Mouse (Mus musculus): ENCODE measurements around the gene Gnb2. TPM values are rescaled to one million over a fixed set of nuclear protein-coding genes. Genes with fewer than 3 reads are reported as not detected.

The Gnb2 gene
- polyA plus RNA-seq, 1 experiment from 2014 or later = 358 TPM

- H3K36me3 ChIP-seq (ENCODE audit: insufficient read depth, low read length) = peaks cover 33% of the 10 kb centered on the region
- H3K4me2 ChIP-seq (replicated peaks; ENCODE audit: low read depth, low read length) = peak overlapping the region; percentile 93
- H3K27me3 ChIP-seq (ENCODE audit: insufficient read depth, low read length) = no peaks in the 10 kb centered on the region
- peaks cover 15% of the 10 kb centered on the region for H3K4me1 ChIP-seq (ENCODE audit: insufficient read depth, low read length)
- H3K9ac ChIP-seq (replicated peaks; ENCODE audit: low read length) = peak overlapping the region; percentile 89
- H3K4me3 ChIP-seq (ENCODE audit: low read length) = peak overlapping the region; percentile 68
- WGBS = under 1% methylated on average over 51 of the region's 51 CpGs
- ATAC-seq (ENCODE audit: low FRiP score, low TSS enrichment) = peak; percentile 8; the same call in 1 of the 2 replicates
- H3K9me3 ChIP-seq (ENCODE audit: low read length) = no peaks in the 10 kb centered on the region
- peak overlapping the region; percentile 94 for H3K27ac ChIP-seq (ENCODE audit: low read length)
Observed at GRCm38 (mm10) chr5:137531414-137532130, 1.7 kb downstream of the Gnb2 start.

GRCm38 (mm10) chr5:137530588-137531413 is 2.5 kb downstream of the Gnb2 start:
- Histone ChIP-seq H3K36me3 (ENCODE audit: insufficient read depth, low read length) (peaks cover 39% of the 10 kb centered on the region), H3K4me2 (replicated peaks; ENCODE audit: low read depth, low read length) (peak overlapping the region; percentile 93), H3K27ac (ENCODE audit: low read length) (peak overlapping the region; percentile 94), H3K9ac (replicated peaks; ENCODE audit: low read length) (peak overlapping the region; percentile 89), H3K4me1 (ENCODE audit: insufficient read depth, low read length) (peaks cover 15% of the 10 kb centered on the region), H3K9me3 (ENCODE audit: low read length) (no peaks in the 10 kb centered on the region), H3K27me3 (ENCODE audit: insufficient read depth, low read length) (no peaks in the 10 kb centered on the region), H3K4me3 (ENCODE audit: low read length) (peak overlapping the region; percentile 68)
- ATAC-seq (ENCODE audit: low FRiP score, low TSS enrichment) = peak; percentile 55
- under 1% methylated on average over 37 of the region's 46 CpGs for WGBS

GRCm38 (mm10) chr5:137530075-137530474 is 3.2 kb downstream of the Gnb2 start:
- Histone ChIP-seq H3K27me3 (ENCODE audit: insufficient read depth, low read length) (no peaks in the 10 kb centered on the region), H3K9me3 (ENCODE audit: low read length) (no peaks in the 10 kb centered on the region), H3K4me3 (ENCODE audit: low read length) (peak overlapping the region; percentile 68), H3K36me3 (ENCODE audit: insufficient read depth, low read length) (peaks cover 46% of the 10 kb centered on the region), H3K9ac (replicated peaks; ENCODE audit: low read length) (peak overlapping the region; percentile 89), H3K4me2 (replicated peaks; ENCODE audit: low read depth, low read length) (peak overlapping the region; percentile 93), H3K27ac (ENCODE audit: low read length) (peak overlapping the region; percentile 94; the same call in 1 of the 2 replicates), H3K4me1 (ENCODE audit: insufficient read depth, low read length) (peaks cover 15% of the 10 kb centered on the region)
- WGBS = 64% methylated on average over 8 of the region's 8 CpGs
- no peak for ATAC-seq (ENCODE audit: low FRiP score, low TSS enrichment)

GRCm38 (mm10) chr5:137529221-137529995 is 3.9 kb downstream of the Gnb2 start:
- ATAC-seq (ENCODE audit: low FRiP score, low TSS enrichment) = no peak
- H3K27ac ChIP-seq (ENCODE audit: low read length) = no peak overlapping the region
- H3K27me3 ChIP-seq (ENCODE audit: insufficient read depth, low read length) = no peaks in the 10 kb centered on the region
- H3K4me1 ChIP-seq (ENCODE audit: insufficient read depth, low read length) = peaks cover 15% of the 10 kb centered on the region
- no peak overlapping the region for H3K4me3 ChIP-seq (ENCODE audit: low read length)
- H3K4me2 ChIP-seq (replicated peaks; ENCODE audit: low read depth, low read length) = no peak overlapping the region
- H3K9me3 ChIP-seq (ENCODE audit: low read length) = no peaks in the 10 kb centered on the region
- H3K36me3 ChIP-seq (ENCODE audit: insufficient read depth, low read length) = peaks cover 53% of the 10 kb centered on the region
- 67% methylated on average over 15 of the region's 15 CpGs for WGBS
- H3K9ac ChIP-seq (replicated peaks; ENCODE audit: low read length) = no peak overlapping the region

- 78% methylated on average over 22 of the region's 22 CpGs for WGBS
- no peaks in the 10 kb centered on the region for H3K27me3 ChIP-seq (ENCODE audit: insufficient read depth, low read length)
- no peak overlapping the region for H3K27ac ChIP-seq (ENCODE audit: low read length)
- peaks cover 12% of the 10 kb centered on the region for H3K4me1 ChIP-seq (ENCODE audit: insufficient read depth, low read length)
- H3K36me3 ChIP-seq (ENCODE audit: insufficient read depth, low read length) = peaks cover 62% of the 10 kb centered on the region
- H3K9me3 ChIP-seq (ENCODE audit: low read length) = no peaks in the 10 kb centered on the region
- no peak overlapping the region for H3K9ac ChIP-seq (replicated peaks; ENCODE audit: low read length)
- H3K4me2 ChIP-seq (replicated peaks; ENCODE audit: low read depth, low read length) = no peak overlapping the region
- no peak overlapping the region for H3K4me3 ChIP-seq (ENCODE audit: low read length)
- ATAC-seq (ENCODE audit: low FRiP score, low TSS enrichment) = no peak
Observed at GRCm38 (mm10) chr5:137528247-137528968, 4.9 kb downstream of the Gnb2 start.

GRCm38 (mm10) chr5:137527413-137527812 is 5.9 kb downstream of the Gnb2 start:
- no peak overlapping the region for H3K27ac ChIP-seq (ENCODE audit: low read length)
- no peak overlapping the region for H3K9ac ChIP-seq (replicated peaks; ENCODE audit: low read length)
- no peaks in the 10 kb centered on the region for H3K27me3 ChIP-seq (ENCODE audit: insufficient read depth, low read length)
- no peak overlapping the region for H3K4me3 ChIP-seq (ENCODE audit: low read length)
- H3K9me3 ChIP-seq (ENCODE audit: low read length) = no peaks in the 10 kb centered on the region
- no peak overlapping the region for H3K4me2 ChIP-seq (replicated peaks; ENCODE audit: low read depth, low read length)
- H3K36me3 ChIP-seq (ENCODE audit: insufficient read depth, low read length) = peaks cover 72% of the 10 kb centered on the region
- 56% methylated on average over 1 of the region's 1 CpGs for WGBS
- ATAC-seq (ENCODE audit: low FRiP score, low TSS enrichment) = no peak
- H3K4me1 ChIP-seq (ENCODE audit: insufficient read depth, low read length) = peaks cover 12% of the 10 kb centered on the region

GRCm38 (mm10) chr5:137526192-137526936 is 6.9 kb downstream of the Gnb2 start:
- no peak overlapping the region for H3K9ac ChIP-seq (replicated peaks; ENCODE audit: low read length)
- no peak overlapping the region for H3K4me3 ChIP-seq (ENCODE audit: low read length)
- no peaks in the 10 kb centered on the region for H3K9me3 ChIP-seq (ENCODE audit: low read length)
- no peak for ATAC-seq (ENCODE audit: low FRiP score, low TSS enrichment)
- H3K27ac ChIP-seq (ENCODE audit: low read length) = 0 out of 2 replicates have a peak overlapping the region, but pooled peaks have one; percentile 4
- H3K27me3 ChIP-seq (ENCODE audit: insufficient read depth, low read length) = no peaks in the 10 kb centered on the region
- peaks cover 12% of the 10 kb centered on the region for H3K4me1 ChIP-seq (ENCODE audit: insufficient read depth, low read length)
- no peak overlapping the region for H3K4me2 ChIP-seq (replicated peaks; ENCODE audit: low read depth, low read length)
- 38% methylated on average over 16 of the region's 16 CpGs for WGBS
- peaks cover 83% of the 10 kb centered on the region for H3K36me3 ChIP-seq (ENCODE audit: insufficient read depth, low read length)

- Histone ChIP-seq H3K4me2 (replicated peaks; ENCODE audit: low read depth, low read length) (no peak overlapping the region), H3K27me3 (ENCODE audit: insufficient read depth, low read length) (no peaks in the 10 kb centered on the region), H3K4me3 (ENCODE audit: low read length) (no peak overlapping the region), H3K27ac (ENCODE audit: low read length) (no peak overlapping the region), H3K36me3 (ENCODE audit: insufficient read depth, low read length) (peaks cover 91% of the 10 kb centered on the region), H3K9ac (replicated peaks; ENCODE audit: low read length) (no peak overlapping the region), H3K4me1 (ENCODE audit: insufficient read depth, low read length) (peaks cover 11% of the 10 kb centered on the region), H3K9me3 (ENCODE audit: low read length) (no peaks in the 10 kb centered on the region)
- WGBS = 73% methylated on average over 16 of the region's 16 CpGs
- no peak for ATAC-seq (ENCODE audit: low FRiP score, low TSS enrichment)
Observed at GRCm38 (mm10) chr5:137525511-137525910, 7.8 kb downstream of the Gnb2 start.
